Mouse (Mus musculus): ENCODE measurements at regions not wholly inside any gene's neighbourhood (a gene's known extent, or its start where the extent isn't known, plus 50 kb on each side); places are given as distances from the start of the nearest gene placed in this dataset.

DNA sequence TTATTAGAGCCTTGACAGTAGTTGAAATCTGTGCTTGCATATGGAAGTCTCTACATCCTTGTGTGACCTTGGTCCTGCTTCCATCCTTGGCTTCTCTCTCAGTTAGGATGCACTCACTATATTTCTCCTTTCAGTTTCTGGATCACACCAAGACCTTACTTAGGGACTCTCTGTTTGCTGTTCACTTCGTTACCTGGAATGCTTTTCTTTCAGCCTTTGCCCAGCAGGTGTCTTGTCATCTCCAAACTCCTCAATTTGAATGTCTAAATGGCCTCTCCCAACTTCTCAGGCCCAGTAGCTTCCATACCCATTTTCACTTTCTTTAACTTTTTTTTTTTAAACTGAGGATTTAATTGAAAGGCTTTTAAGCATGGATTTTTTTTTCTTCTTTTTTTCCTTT, 74.0 kb upstream of the Igfbp7 start:
- no peak for DNase-seq

GRCm38 (mm10) chr5:77477794-77478193, 70.0 kb upstream of the Igfbp7 start:
- no peak for DNase-seq

- peak; percentile 52 to 80 for DNase-seq
Measured at GRCm38 (mm10) chr5:77473896-77474486, 66.2 kb upstream of the Igfbp7 start.

GRCm38 (mm10) chr5:77469236-77469766, 61.5 kb upstream of the Igfbp7 start:
- DNase-seq: no peak

DNA sequence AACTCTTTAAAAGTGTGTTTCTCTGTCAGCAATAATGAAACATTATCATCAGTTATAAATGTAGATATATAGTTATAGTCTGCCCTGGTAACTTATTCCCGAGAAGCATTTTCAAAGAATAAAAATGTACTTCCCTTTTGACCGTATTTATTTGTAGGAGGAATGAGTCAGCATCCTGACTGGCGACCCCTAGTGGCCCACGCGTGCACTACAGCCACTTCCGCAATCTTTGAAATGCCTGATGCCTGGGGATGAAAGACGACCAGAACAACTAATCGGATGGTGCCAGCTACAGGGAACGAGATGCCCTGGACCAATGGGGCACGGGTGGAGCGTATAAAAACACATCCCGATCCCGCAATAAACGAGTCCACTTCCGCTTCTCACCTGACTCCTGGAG, 60.6 kb upstream of the Igfbp7 start:
- DNase-seq: peak; percentile 41 to 68

- peak; percentile 66 to 84 for DNase-seq
Measured at GRCm38 (mm10) chr5:77464851-77465548, 57.2 kb upstream of the Igfbp7 start.

GRCm38 (mm10) chr5:77459896-77460717, 52.3 kb upstream of the Igfbp7 start:
- DNase-seq: peak; percentile 94 to 95
